Mouse (Mus musculus): ENCODE measurements at regions not wholly inside any gene's neighbourhood (a gene's known extent, or its start where the extent isn't known, plus 50 kb on each side); places are given as distances from the start of the nearest gene placed in this dataset.

GRCm38 (mm10) chr10:17012541-17012975 is 710.5 kb upstream of the Cited2 start:
- no peak for ATAC-seq (ENCODE audit: insufficient read depth, low FRiP score, low read depth)
- Histone ChIP-seq H3K27me3 (replicated peaks) (no peaks in the 10 kb centered on the region), H3K36me3 (no peaks in the 10 kb centered on the region), H3K4me2 (no peak overlapping the region), H3K9ac (no peak overlapping the region), H3K9me3 (no peaks in the 10 kb centered on the region), H3K4me1 (no peaks in the 10 kb centered on the region), H3K4me3 (replicated peaks) (no peak overlapping the region), H3K27ac (no peak overlapping the region)
- 60% methylated on average over 3 of the region's 3 CpGs for WGBS

GRCm38 (mm10) chr10:17014826-17015225 is 708.2 kb upstream of the Cited2 start:
- Histone ChIP-seq H3K9ac (no peak overlapping the region), H3K4me1 (no peaks in the 10 kb centered on the region), H3K4me3 (replicated peaks) (no peak overlapping the region), H3K27ac (no peak overlapping the region), H3K9me3 (no peaks in the 10 kb centered on the region), H3K4me2 (no peak overlapping the region), H3K36me3 (no peaks in the 10 kb centered on the region), H3K27me3 (replicated peaks) (no peaks in the 10 kb centered on the region)
- 82% methylated on average over 3 of the region's 3 CpGs for WGBS
- no peak for ATAC-seq (ENCODE audit: insufficient read depth, low FRiP score, low read depth)

GRCm38 (mm10) chr10:17016854-17017253 is 706.2 kb upstream of the Cited2 start:
- ATAC-seq (ENCODE audit: insufficient read depth, low FRiP score, low read depth), result no peak
- Histone ChIP-seq H3K4me2 (no peak overlapping the region), H3K27me3 (replicated peaks) (no peaks in the 10 kb centered on the region), H3K4me3 (replicated peaks) (no peak overlapping the region), H3K27ac (no peak overlapping the region), H3K4me1 (no peaks in the 10 kb centered on the region), H3K36me3 (no peaks in the 10 kb centered on the region), H3K9me3 (no peaks in the 10 kb centered on the region), H3K9ac (no peak overlapping the region)
- 82% methylated on average over 4 of the region's 4 CpGs for WGBS

GRCm38 (mm10) chr10:17022216-17023158 is 700.5 kb upstream of the Cited2 start:
- Histone ChIP-seq H3K4me2 (no peak overlapping the region), H3K4me1 (no peaks in the 10 kb centered on the region), H3K27me3 (replicated peaks) (no peaks in the 10 kb centered on the region), H3K9me3 (no peaks in the 10 kb centered on the region), H3K36me3 (no peaks in the 10 kb centered on the region), H3K9ac (no peak overlapping the region), H3K27ac (no peak overlapping the region), H3K4me3 (replicated peaks) (no peak overlapping the region)
- WGBS, result 70% methylated on average over 5 of the region's 5 CpGs
- no peak for ATAC-seq (ENCODE audit: insufficient read depth, low FRiP score, low read depth)

- Histone ChIP-seq H3K27ac (no peak overlapping the region), H3K4me1 (no peaks in the 10 kb centered on the region), H3K27me3 (replicated peaks) (no peaks in the 10 kb centered on the region), H3K36me3 (no peaks in the 10 kb centered on the region), H3K4me2 (no peak overlapping the region), H3K9ac (no peak overlapping the region), H3K4me3 (replicated peaks) (no peak overlapping the region), H3K9me3 (no peaks in the 10 kb centered on the region)
- ATAC-seq (ENCODE audit: insufficient read depth, low FRiP score, low read depth), result no peak
- WGBS, result 77% methylated on average over 13 of the region's 13 CpGs
Measured at GRCm38 (mm10) chr10:17023571-17024293, 699.3 kb upstream of the Cited2 start.

- Histone ChIP-seq H3K27ac (no peak overlapping the region), H3K4me3 (replicated peaks) (no peak overlapping the region), H3K27me3 (replicated peaks) (no peaks in the 10 kb centered on the region), H3K4me1 (no peaks in the 10 kb centered on the region), H3K4me2 (no peak overlapping the region), H3K9me3 (no peaks in the 10 kb centered on the region), H3K36me3 (no peaks in the 10 kb centered on the region), H3K9ac (no peak overlapping the region)
- ATAC-seq (ENCODE audit: insufficient read depth, low FRiP score, low read depth), result no peak
- WGBS, result 72% methylated on average over 1 of the region's 1 CpGs
Measured at GRCm38 (mm10) chr10:17024294-17024665, 698.7 kb upstream of the Cited2 start.

- no peaks in the 10 kb centered on the region for H3K4me1 ChIP-seq
- no peak overlapping the region for H3K27ac ChIP-seq
- H3K9me3 ChIP-seq, result no peaks in the 10 kb centered on the region
- no peak overlapping the region for H3K4me3 ChIP-seq (replicated peaks)
- H3K36me3 ChIP-seq, result no peaks in the 10 kb centered on the region
- H3K9ac ChIP-seq, result no peak overlapping the region
- no peaks in the 10 kb centered on the region for H3K27me3 ChIP-seq (replicated peaks)
- 86% methylated on average over 2 of the region's 2 CpGs for WGBS
- no peak overlapping the region for H3K4me2 ChIP-seq
- no peak for ATAC-seq (ENCODE audit: insufficient read depth, low FRiP score, low read depth)
Measured at GRCm38 (mm10) chr10:17034892-17035775, 687.9 kb upstream of the Cited2 start.

- Histone ChIP-seq H3K4me3 (replicated peaks) (no peak overlapping the region), H3K27me3 (replicated peaks) (no peaks in the 10 kb centered on the region), H3K9ac (no peak overlapping the region), H3K4me2 (no peak overlapping the region), H3K9me3 (no peaks in the 10 kb centered on the region), H3K36me3 (no peaks in the 10 kb centered on the region), H3K27ac (no peak overlapping the region), H3K4me1 (no peaks in the 10 kb centered on the region)
- no peak for ATAC-seq (ENCODE audit: insufficient read depth, low FRiP score, low read depth)
- WGBS, result 72% methylated on average over 11 of the region's 11 CpGs
Measured at GRCm38 (mm10) chr10:17038259-17039043, 684.6 kb upstream of the Cited2 start.

- H3K9me3 ChIP-seq, result no peaks in the 10 kb centered on the region
- no peak overlapping the region for H3K9ac ChIP-seq
- H3K4me3 ChIP-seq (replicated peaks), result no peak overlapping the region
- H3K27me3 ChIP-seq (replicated peaks), result no peaks in the 10 kb centered on the region
- no peak overlapping the region for H3K4me2 ChIP-seq
- H3K36me3 ChIP-seq, result no peaks in the 10 kb centered on the region
- H3K4me1 ChIP-seq, result no peaks in the 10 kb centered on the region
- WGBS, result 71% methylated on average over 1 of the region's 1 CpGs
- no peak for ATAC-seq (ENCODE audit: insufficient read depth, low FRiP score, low read depth)
- H3K27ac ChIP-seq, result no peak overlapping the region
Measured at GRCm38 (mm10) chr10:17042090-17042489, 680.9 kb upstream of the Cited2 start.

GRCm38 (mm10) chr10:17042973-17043372 is 680.0 kb upstream of the Cited2 start:
- Histone ChIP-seq H3K27me3 (replicated peaks) (no peaks in the 10 kb centered on the region), H3K4me1 (no peaks in the 10 kb centered on the region), H3K9me3 (no peaks in the 10 kb centered on the region), H3K4me2 (no peak overlapping the region), H3K36me3 (no peaks in the 10 kb centered on the region), H3K9ac (no peak overlapping the region), H3K27ac (no peak overlapping the region), H3K4me3 (replicated peaks) (no peak overlapping the region)
- no peak for ATAC-seq (ENCODE audit: insufficient read depth, low FRiP score, low read depth)
- 56% methylated on average over 3 of the region's 3 CpGs for WGBS

- Histone ChIP-seq H3K9me3 (no peaks in the 10 kb centered on the region), H3K9ac (no peak overlapping the region), H3K27me3 (replicated peaks) (no peaks in the 10 kb centered on the region), H3K4me1 (no peaks in the 10 kb centered on the region), H3K27ac (no peak overlapping the region), H3K36me3 (no peaks in the 10 kb centered on the region), H3K4me3 (replicated peaks) (no peak overlapping the region), H3K4me2 (no peak overlapping the region)
- no peak for ATAC-seq (ENCODE audit: insufficient read depth, low FRiP score, low read depth)
- WGBS, result 85% methylated on average over 5 of the region's 5 CpGs
Measured at GRCm38 (mm10) chr10:17046765-17047164, 676.3 kb upstream of the Cited2 start.

All from stomach, embryonic 15.5 days (tissue).